Mouse (Mus musculus): Measurements from ENCODE around the gene Ern1.

DNA sequence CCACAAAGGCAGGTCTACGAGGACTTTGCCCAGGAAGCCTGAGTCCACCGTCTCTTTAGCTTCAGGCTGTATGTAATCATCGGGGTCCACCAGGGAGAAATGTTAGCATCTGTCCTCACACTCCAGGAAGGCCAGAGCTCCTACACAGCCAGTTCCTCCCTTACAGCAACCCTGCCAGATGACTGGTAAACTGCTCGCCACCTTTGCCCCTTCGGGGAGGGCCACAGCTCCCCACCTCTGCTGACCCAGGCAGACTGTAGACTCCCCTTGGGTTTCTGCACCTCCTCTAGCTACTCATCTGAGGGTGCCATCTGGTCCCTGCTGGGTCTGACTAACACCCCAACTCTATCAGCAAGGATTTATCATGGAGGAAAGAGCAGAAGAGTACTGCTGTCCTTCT lies 42.1 kb upstream of the Ern1 start:
- TF ChIP-seq CTCF (IDR thresholded peaks at IDR 0.05; ENCODE audit: borderline replicate concordance, insufficient read depth, low read length) (no peak), POLR2A (IDR thresholded peaks at IDR 0.05; ENCODE audit: low read depth, low read length) (no peak)
